Mouse (Mus musculus) cortical plate, adult 2 months (tissue): ENCODE measurements at regions not wholly inside any gene's neighbourhood (a gene's known extent, or its start where the extent isn't known, plus 50 kb on each side); places are given as distances from the start of the nearest gene placed in this dataset.

Experiments
- CTCF ChIP-seq: fragments of 200-500 bp; IDR thresholded peaks from 2 replicates; pipeline ENCODE4 v1.5.1; 2011; ENCODE audit warnings: mild to moderate bottlenecking, control low read depth, low read length; ENCODE audit not compliant: insufficient read depth; ENCODE audit errors: extremely low read depth
- POLR2A ChIP-seq: fragments of 200-500 bp; IDR thresholded peaks from 2 replicates; pipeline ENCODE4 v1.6.1; 2011; ENCODE audit warnings: mild to moderate bottlenecking, low read length, control low read depth; ENCODE audit not compliant: insufficient read depth; ENCODE audit errors: extremely low read depth

- no peak for TF ChIP-seq CTCF
- TF ChIP-seq POLR2A = no peak
Observed at GRCm38 (mm10) chr11:112345133-112345532, 436.9 kb upstream of the Sox9 start.
